Mouse (Mus musculus) embryonic facial prominence, embryonic 15.5 days (tissue): ENCODE results near the gene Sipa1l3. TPM values are rescaled to one million over a fixed set of nuclear protein-coding genes. Genes with fewer than 3 reads are reported as not detected.

Source experiments
- ATAC-seq: fragments of 200-750 bp; cut with Nextera tagmentation; 2 replicates; pipeline ENCODE4 v1.8.0; 2017; ENCODE audit warnings: low read depth, moderate TSS enrichment; ENCODE audit not compliant: insufficient number of reproducible peaks, low FRiP score, low TSS enrichment
- H3K27ac ChIP-seq: fragments of 300-500 bp; sonication (generic); replicated peaks from 2 replicates; pipeline ENCODE4 v1.5.1; 2015; ENCODE audit warnings: mild to moderate bottlenecking, inconsistent platforms
- H3K27me3 ChIP-seq: fragments of 300-500 bp; sonication (generic); 2 replicates; pipeline ENCODE4 v1.6.1; 2015; ENCODE audit warnings: inconsistent platforms
- H3K36me3 ChIP-seq: fragments of 300-500 bp; sonication (generic); 2 replicates; pipeline ENCODE4 v1.6.1; 2015; ENCODE audit warnings: mild to moderate bottlenecking, inconsistent platforms
- H3K4me1 ChIP-seq: fragments of 300-500 bp; sonication (generic); 2 replicates; pipeline ENCODE4 v1.6.1; 2015; ENCODE audit warnings: inconsistent platforms
- H3K4me2 ChIP-seq: fragments of 300-500 bp; sonication (generic); replicated peaks from 2 replicates; pipeline ENCODE4 v1.6.1; 2015; ENCODE audit warnings: mild to moderate bottlenecking, inconsistent platforms
- H3K4me3 ChIP-seq: fragments of 300-500 bp; sonication (generic); replicated peaks from 2 replicates; pipeline ENCODE4 v1.5.1; 2015; ENCODE audit warnings: mild to moderate bottlenecking, inconsistent platforms
- H3K9ac ChIP-seq: fragments of 300-500 bp; sonication (generic); 2 replicates; pipeline ENCODE4 v1.6.1; 2015; ENCODE audit warnings: inconsistent platforms
- H3K9me3 ChIP-seq: fragments of 300-500 bp; sonication (generic); replicated peaks from 2 replicates; pipeline ENCODE4 v1.6.1; 2016; ENCODE audit warnings: inconsistent platforms
- WGBS: fragments of 180-500 bp; shearing (Covaris S2); methylation state at CpG from one replicate; pipeline ENCODE4 v1.1.7; 2015; 5-methylcytosine and 5-hydroxymethylcytosine counted together
- polyA plus RNA-seq: library from polyadenylated mRNA; unstranded; fragments of >200 nt; fragmentation: Nextera tagmentation; extraction: Ambion mirVana; gene quantifications from 2 replicates; pipeline ENCODE4 v1.2.1, GENCODE M21; 2015

Gene Sipa1l3
- polyA plus RNA-seq, 1 experiment from 2014 or later = 21.6 TPM

- Histone ChIP-seq H3K27ac (0 out of 2 replicates have a peak overlapping the region, but pooled peaks have one; percentile 11), H3K9me3 (no peaks in the 10 kb centered on the region), H3K27me3 (no peaks in the 10 kb centered on the region), H3K4me1 (peaks cover 15% of the 10 kb centered on the region), H3K4me3 (no peak overlapping the region), H3K9ac (no peak overlapping the region), H3K36me3 (peaks cover 46% of the 10 kb centered on the region), H3K4me2 (no peak overlapping the region)
- 74% methylated on average over 25 of the region's 25 CpGs for WGBS
- ATAC-seq = no peak
Observed at GRCm38 (mm10) chr7:29391761-29392512, 126.5 kb downstream of the Sipa1l3 start.

- Histone ChIP-seq H3K9ac (no peak overlapping the region), H3K4me1 (peaks cover 15% of the 10 kb centered on the region), H3K4me2 (no peak overlapping the region), H3K27me3 (no peaks in the 10 kb centered on the region), H3K36me3 (peaks cover 46% of the 10 kb centered on the region), H3K9me3 (no peaks in the 10 kb centered on the region), H3K27ac (no peak overlapping the region), H3K4me3 (no peak overlapping the region)
- ATAC-seq = no peak
- WGBS = 87% methylated on average over 15 of the region's 15 CpGs
Observed at GRCm38 (mm10) chr7:29391112-29391760, 127.2 kb downstream of the Sipa1l3 start.

GRCm38 (mm10) chr7:29390234-29390633 lies 128.2 kb downstream of the Sipa1l3 start:
- 69% methylated on average over 10 of the region's 10 CpGs for WGBS
- Histone ChIP-seq H3K27me3 (no peaks in the 10 kb centered on the region), H3K9me3 (no peaks in the 10 kb centered on the region), H3K4me2 (no peak overlapping the region), H3K4me1 (peaks cover 15% of the 10 kb centered on the region), H3K9ac (no peak overlapping the region), H3K36me3 (peaks cover 43% of the 10 kb centered on the region), H3K4me3 (no peak overlapping the region), H3K27ac (no peak overlapping the region)
- ATAC-seq = no peak

- H3K9me3 ChIP-seq = no peaks in the 10 kb centered on the region
- no peak overlapping the region for H3K4me2 ChIP-seq
- 82% methylated on average over 17 of the region's 17 CpGs for WGBS
- H3K4me1 ChIP-seq = peaks cover 12% of the 10 kb centered on the region
- H3K9ac ChIP-seq = no peak overlapping the region
- ATAC-seq = no peak
- H3K4me3 ChIP-seq = no peak overlapping the region
- peaks cover 35% of the 10 kb centered on the region for H3K36me3 ChIP-seq
- no peak overlapping the region for H3K27ac ChIP-seq
- no peaks in the 10 kb centered on the region for H3K27me3 ChIP-seq
Observed at GRCm38 (mm10) chr7:29387524-29388068, 130.8 kb downstream of the Sipa1l3 start.

- H3K4me3 ChIP-seq = no peak overlapping the region
- no peak for ATAC-seq
- H3K27me3 ChIP-seq = no peaks in the 10 kb centered on the region
- H3K4me1 ChIP-seq = 0 out of 2 replicates have a peak, but pooled peaks cover under 1% of the 10 kb centered on the region
- no peaks in the 10 kb centered on the region for H3K9me3 ChIP-seq
- no peak overlapping the region for H3K9ac ChIP-seq
- 91% methylated on average over 13 of the region's 13 CpGs for WGBS
- H3K4me2 ChIP-seq = no peak overlapping the region
- H3K36me3 ChIP-seq = peaks cover 46% of the 10 kb centered on the region
- H3K27ac ChIP-seq = no peak overlapping the region
Observed at GRCm38 (mm10) chr7:29386349-29386748, 132.1 kb downstream of the Sipa1l3 start.

- ATAC-seq = no peak
- 85% methylated on average over 10 of the region's 10 CpGs for WGBS
Observed at GRCm38 (mm10) chr7:29385791-29386190, 132.7 kb downstream of the Sipa1l3 start.

GRCm38 (mm10) chr7:29383255-29383654 lies 135.2 kb downstream of the Sipa1l3 start:
- Histone ChIP-seq H3K9me3 (no peaks in the 10 kb centered on the region), H3K36me3 (peaks cover 69% of the 10 kb centered on the region), H3K9ac (no peak overlapping the region), H3K27ac (no peak overlapping the region), H3K4me2 (no peak overlapping the region), H3K4me3 (no peak overlapping the region), H3K27me3 (no peaks in the 10 kb centered on the region), H3K4me1 (no peaks in the 10 kb centered on the region)
- 26% methylated on average over 10 of the region's 10 CpGs for WGBS
- no peak for ATAC-seq

More at GRCm38 (mm10) chr7:29385791-29386190, 132.7 kb downstream of the Sipa1l3 start:
- Histone ChIP-seq H3K27ac (no peak overlapping the region), H3K36me3 (peaks cover 51% of the 10 kb centered on the region), H3K27me3 (no peaks in the 10 kb centered on the region), H3K9me3 (no peaks in the 10 kb centered on the region), H3K4me2 (no peak overlapping the region), H3K4me3 (no peak overlapping the region), H3K4me1 (no peaks in the 10 kb centered on the region), H3K9ac (no peak overlapping the region)

- no peaks in the 10 kb centered on the region for H3K27me3 ChIP-seq
- H3K4me1 ChIP-seq = no peaks in the 10 kb centered on the region
- peaks cover 68% of the 10 kb centered on the region for H3K36me3 ChIP-seq
- no peaks in the 10 kb centered on the region for H3K9me3 ChIP-seq
- H3K27ac ChIP-seq = no peak overlapping the region
- no peak overlapping the region for H3K4me3 ChIP-seq
- WGBS = 91% methylated on average over 7 of the region's 7 CpGs
- no peak for ATAC-seq
- H3K4me2 ChIP-seq = no peak overlapping the region
- H3K9ac ChIP-seq = no peak overlapping the region
Observed at GRCm38 (mm10) chr7:29381466-29382040, 136.9 kb downstream of the Sipa1l3 start.

GRCm38 (mm10) chr7:29374054-29374453 lies 144.4 kb downstream of the Sipa1l3 start:
- no peak for ATAC-seq
- Histone ChIP-seq H3K4me1 (no peaks in the 10 kb centered on the region), H3K36me3 (peaks cover 59% of the 10 kb centered on the region), H3K27ac (no peak overlapping the region), H3K9me3 (no peaks in the 10 kb centered on the region), H3K4me3 (no peak overlapping the region), H3K27me3 (no peaks in the 10 kb centered on the region), H3K9ac (no peak overlapping the region), H3K4me2 (no peak overlapping the region)
- 78% methylated on average over 6 of the region's 6 CpGs for WGBS

- no peak overlapping the region for H3K4me3 ChIP-seq
- H3K9ac ChIP-seq = no peak overlapping the region
- no peak overlapping the region for H3K4me2 ChIP-seq
- no peaks in the 10 kb centered on the region for H3K27me3 ChIP-seq
- H3K36me3 ChIP-seq = peaks cover 48% of the 10 kb centered on the region
- no peak for ATAC-seq
- 84% methylated on average over 5 of the region's 5 CpGs for WGBS
- no peaks in the 10 kb centered on the region for H3K9me3 ChIP-seq
- no peak overlapping the region for H3K27ac ChIP-seq
- no peaks in the 10 kb centered on the region for H3K4me1 ChIP-seq
Observed at GRCm38 (mm10) chr7:29372123-29372522, 146.3 kb downstream of the Sipa1l3 start.

GRCm38 (mm10) chr7:29370031-29370430 lies 148.4 kb downstream of the Sipa1l3 start:
- H3K4me2 ChIP-seq = no peak overlapping the region
- H3K36me3 ChIP-seq = peaks cover 40% of the 10 kb centered on the region
- H3K27ac ChIP-seq = no peak overlapping the region
- 46% methylated on average over 6 of the region's 6 CpGs for WGBS
- no peaks in the 10 kb centered on the region for H3K4me1 ChIP-seq
- no peaks in the 10 kb centered on the region for H3K9me3 ChIP-seq
- no peak for ATAC-seq
- H3K9ac ChIP-seq = no peak overlapping the region
- no peaks in the 10 kb centered on the region for H3K27me3 ChIP-seq
- no peak overlapping the region for H3K4me3 ChIP-seq
